Mouse (Mus musculus) left cerebral cortex, adult 6 months (tissue): ENCODE results near the gene Vmn2r29. TPM values are rescaled to one million over a fixed set of nuclear protein-coding genes. Genes with fewer than 3 reads are reported as not detected.

Experiments
- long read RNA-seq, 2 experiments: library from polyadenylated mRNA; unstranded; transcript quantifications; one replicate each; pipeline ENCODE4 v2.0.0; 2019 to 2020
- polyA plus RNA-seq: library from polyadenylated mRNA; unstranded; fragments of <200 nt; fragmentation: Nextera tagmentation; gene quantifications from 2 replicates; pipeline ENCODE4 v1.2.3, GENCODE M21; 2021

Gene Vmn2r29
- polyA plus RNA-seq = 0.39 and 1.1 TPM in 2 replicates
- long read RNA-seq, experiment 1 = 0 reads
- long read RNA-seq, experiment 2 = 0 reads

DNA sequence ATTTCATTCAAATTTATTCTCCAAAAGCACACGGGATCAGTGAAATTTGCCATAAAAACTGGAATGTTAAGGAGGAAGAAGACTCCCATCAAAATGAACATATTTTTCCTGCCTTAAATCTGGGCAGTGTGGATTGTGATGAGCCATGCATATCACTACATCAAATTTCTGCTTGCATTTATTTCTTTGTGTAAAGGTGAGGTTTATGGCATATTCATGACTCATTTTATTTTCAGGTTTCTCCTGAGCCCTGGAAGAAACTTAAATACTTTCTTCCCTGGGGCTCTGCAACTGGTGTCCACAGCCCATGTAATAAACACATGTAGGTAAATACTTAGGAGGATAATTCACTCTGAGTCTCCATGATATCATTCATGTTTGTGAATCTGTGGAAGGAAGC lies at the start of gene Vmn2r29:
Vmn2r29 (minus strand) TSS at position 101 of the 400 bp plus-strand sequence.

DNA sequence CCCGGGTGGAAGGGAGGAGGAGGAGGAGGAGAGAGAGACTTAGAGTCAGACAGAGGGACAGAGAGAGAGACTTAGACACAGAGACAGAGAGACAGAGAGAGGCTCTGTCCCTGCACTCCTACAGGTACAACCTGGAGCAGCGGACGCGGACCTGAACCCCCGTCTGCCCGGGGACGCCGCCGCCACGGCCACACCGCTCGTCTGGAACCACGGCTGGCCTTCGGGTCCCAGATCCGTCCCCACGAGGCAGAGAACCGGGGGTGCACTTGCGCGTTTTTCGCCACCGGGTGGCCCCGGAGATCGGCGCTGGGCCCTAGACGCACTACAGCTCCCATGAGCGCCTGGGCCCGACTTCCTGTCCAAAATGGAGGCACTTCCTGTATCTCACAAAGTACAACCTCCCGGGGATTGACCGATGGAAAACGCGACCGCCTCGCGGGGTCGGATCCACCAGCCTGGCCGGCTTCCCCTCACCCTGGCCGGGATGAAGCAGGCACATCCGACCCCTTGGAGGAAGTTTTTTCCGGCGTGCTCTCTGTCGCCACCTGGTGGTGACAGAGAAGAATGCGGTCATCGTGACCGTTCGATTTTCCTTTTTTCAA lies 30.9 kb upstream of the Vmn2r29 start, which contains the start of gene Gm45844:
Gm45844 (minus strand) TSS at position 324 of the 602 bp plus-strand sequence.

DNA sequence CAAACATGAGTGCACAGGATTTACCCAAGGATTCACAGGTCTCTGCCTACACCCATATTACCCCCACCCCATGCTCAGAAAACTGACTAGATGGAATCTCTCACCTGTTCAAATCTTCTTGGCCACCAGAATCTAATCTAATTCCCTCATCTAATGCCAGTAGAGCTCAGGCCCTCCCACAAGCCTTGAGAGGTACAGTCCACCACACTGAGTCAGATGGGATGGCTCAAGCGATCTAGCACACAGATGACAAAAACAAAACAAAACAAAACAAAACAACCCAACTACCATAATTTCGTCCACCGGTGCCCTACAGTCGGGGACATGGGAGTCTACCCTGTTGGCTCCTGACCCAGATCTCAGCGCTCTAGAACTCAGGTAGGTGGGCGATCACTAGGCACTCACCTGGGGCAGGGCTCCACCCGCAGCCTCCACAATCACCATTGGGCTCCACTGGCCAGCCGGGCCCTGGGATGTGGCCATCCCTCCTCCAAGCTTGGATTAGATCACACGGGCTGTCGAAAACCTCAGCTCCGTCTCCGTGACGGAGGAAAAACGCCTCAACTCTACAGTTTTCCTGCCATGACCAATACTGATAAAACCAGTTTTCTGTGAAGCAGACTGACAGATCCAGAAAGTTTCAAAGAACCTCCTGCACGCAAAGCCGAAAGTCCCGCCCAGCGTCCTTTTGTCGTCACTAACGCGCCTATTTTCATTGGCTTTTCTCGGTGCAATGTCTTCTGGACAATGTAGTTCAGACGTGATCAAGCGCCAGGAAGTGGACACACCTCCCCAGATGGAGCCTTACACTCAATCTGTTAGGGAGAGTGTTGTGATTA lies 37.6 kb downstream of the Vmn2r29 start, which contains the start of gene Zfp772:
Zfp772 (minus strand) TSS at position 686 of the 839 bp plus-strand sequence.

Other genes starting within 250 kb of the Vmn2r29 start
- 11.8 and 15.8 TPM in 2 replicates for gene Zfp954, start 125.8 kb downstream of the Vmn2r29 start, polyA plus RNA-seq
- gene Zfp773, start 110.6 kb downstream of the Vmn2r29 start, polyA plus RNA-seq = 0.48 and 0.88 TPM in 2 replicates
- gene Zfp418, start 76.0 kb downstream of the Vmn2r29 start, polyA plus RNA-seq = 3.2 and 3.4 TPM in 2 replicates
- 4.1 and 4.9 TPM in 2 replicates for gene Zfp772, start 37.3 kb downstream of the Vmn2r29 start, polyA plus RNA-seq
- 11.5 and 12.4 TPM in 2 replicates for gene Gm45844, start 31.0 kb upstream of the Vmn2r29 start, polyA plus RNA-seq
- 119 and 147 TPM in 2 replicates for gene Clcn4, start 53.5 kb upstream of the Vmn2r29 start, polyA plus RNA-seq
- gene Vmn2r30, start 90.3 kb upstream of the Vmn2r29 start, polyA plus RNA-seq = 0.01 TPM in 1 of 2 replicates, not detected in the other
- gene Gm45783, start 127.2 kb upstream of the Vmn2r29 start, polyA plus RNA-seq = 0.33 TPM in 1 of 2 replicates, not detected in the other
- gene Vmn2r31, start 152.4 kb upstream of the Vmn2r29 start, polyA plus RNA-seq = not detected in 2 replicates
- not detected in 2 replicates for gene Vmn2r32, start 232.7 kb upstream of the Vmn2r29 start, polyA plus RNA-seq